Mouse (Mus musculus): ENCODE results near the gene Eif6.
"Not testable (repeated sequence)": the region's sequence is repeated elsewhere in the genome, so short reads cannot be mapped to it uniquely, and the experiment has no call there.

Gene Eif6

GRCm38 (mm10) chr2:155826630-155827424, at the start of gene Eif6:
Eif6 (minus strand) TSS chr2:155826925.
- DNase-seq (ENCODE audit: extremely low read depth, insufficient read length, low spot score), result peak; percentile 91

- DNase-seq (ENCODE audit: extremely low read depth, insufficient read length, low spot score), result peak; percentile 46
These were observed 46.9 kb upstream of the Eif6 start for GRCm38 (mm10) chr2:155873636-155874035.

- DNase-seq (ENCODE audit: extremely low read depth, insufficient read length, low spot score), result no peak
These were observed 46.3 kb upstream of the Eif6 start for GRCm38 (mm10) chr2:155872930-155873507.

- DNase-seq (ENCODE audit: extremely low read depth, insufficient read length, low spot score), result no peak
These were observed 45.8 kb upstream of the Eif6 start for GRCm38 (mm10) chr2:155872486-155872885.

- no peak for DNase-seq (ENCODE audit: extremely low read depth, insufficient read length, low spot score)
These were observed 43.0 kb upstream of the Eif6 start for GRCm38 (mm10) chr2:155869772-155870171.

- no peak for DNase-seq (ENCODE audit: extremely low read depth, insufficient read length, low spot score)
These were observed 41.6 kb upstream of the Eif6 start for GRCm38 (mm10) chr2:155868320-155868719.

- no peak for DNase-seq (ENCODE audit: extremely low read depth, insufficient read length, low spot score)
These were observed 36.7 kb upstream of the Eif6 start for GRCm38 (mm10) chr2:155863301-155863867.

- no peak for DNase-seq (ENCODE audit: extremely low read depth, insufficient read length, low spot score)
These were observed 36.0 kb upstream of the Eif6 start for GRCm38 (mm10) chr2:155862573-155863300.

GRCm38 (mm10) chr2:155861581-155861980, 34.9 kb upstream of the Eif6 start:
- no peak for DNase-seq (ENCODE audit: extremely low read depth, insufficient read length, low spot score)

GRCm38 (mm10) chr2:155860102-155860501, 33.4 kb upstream of the Eif6 start:
- no peak for DNase-seq (ENCODE audit: extremely low read depth, insufficient read length, low spot score)

- no peak for DNase-seq (ENCODE audit: extremely low read depth, insufficient read length, low spot score)
These were observed 25.8 kb upstream of the Eif6 start for GRCm38 (mm10) chr2:155852536-155852935.

GRCm38 (mm10) chr2:155850120-155850519, 23.4 kb upstream of the Eif6 start:
- DNase-seq (ENCODE audit: extremely low read depth, insufficient read length, low spot score), result peak; percentile 74

GRCm38 (mm10) chr2:155849464-155849863, 22.7 kb upstream of the Eif6 start:
- no peak for DNase-seq (ENCODE audit: extremely low read depth, insufficient read length, low spot score)

- DNase-seq (ENCODE audit: extremely low read depth, insufficient read length, low spot score), result peak; percentile 65
These were observed 21.6 kb upstream of the Eif6 start for GRCm38 (mm10) chr2:155848291-155848690.

GRCm38 (mm10) chr2:155846930-155847329, 20.2 kb upstream of the Eif6 start:
- DNase-seq (ENCODE audit: extremely low read depth, insufficient read length, low spot score), result no peak

- DNase-seq (ENCODE audit: extremely low read depth, insufficient read length, low spot score), result no peak
These were observed 12.2 kb upstream of the Eif6 start for GRCm38 (mm10) chr2:155838961-155839360.

GRCm38 (mm10) chr2:155837961-155838360, 11.2 kb upstream of the Eif6 start:
- DNase-seq (ENCODE audit: extremely low read depth, insufficient read length, low spot score), result no peak

GRCm38 (mm10) chr2:155834732-155835131, 8.0 kb upstream of the Eif6 start, which contains the start of gene Fam83c:
Fam83c (minus strand) TSS chr2:155834854.
- no peak for DNase-seq (ENCODE audit: extremely low read depth, insufficient read length, low spot score)

- not testable (repeated sequence) for DNase-seq (ENCODE audit: extremely low read depth, insufficient read length, low spot score)
These were observed 5.4 kb upstream of the Eif6 start for GRCm38 (mm10) chr2:155832087-155832486.

- no peak for DNase-seq (ENCODE audit: extremely low read depth, insufficient read length, low spot score)
These were observed 4.6 kb upstream of the Eif6 start for GRCm38 (mm10) chr2:155831302-155831701.

- DNase-seq (ENCODE audit: extremely low read depth, insufficient read length, low spot score), result no peak
These were observed 4.1 kb upstream of the Eif6 start for GRCm38 (mm10) chr2:155830841-155831240.
